Mouse (Mus musculus) right cerebral cortex, postnatal 36 days (tissue): ENCODE results near the gene Tagln.

ENCODE experiments used
- DNase-seq, 2 experiments: peaks; one replicate each; pipeline ENCODE4 v3.0.0; 2022; ENCODE audit warnings: low spot score in 2 of 2, mixed read lengths in 1 of 2

Tagln gene

GRCm38 (mm10) chr9:45935628-45936210 lies at the start of gene Tagln:
TSS of gene Tagln (minus strand) at chr9:45936058.
- no peak for DNase-seq

GRCm38 (mm10) chr9:45985229-45985567 lies 49.3 kb upstream of the Tagln start:
- peak in 1 of 2 experiments; percentile 18 for DNase-seq

- DNase-seq: peak; percentile 82 to 86
Measured at GRCm38 (mm10) chr9:45984409-45985228, 48.8 kb upstream of the Tagln start.

DNA sequence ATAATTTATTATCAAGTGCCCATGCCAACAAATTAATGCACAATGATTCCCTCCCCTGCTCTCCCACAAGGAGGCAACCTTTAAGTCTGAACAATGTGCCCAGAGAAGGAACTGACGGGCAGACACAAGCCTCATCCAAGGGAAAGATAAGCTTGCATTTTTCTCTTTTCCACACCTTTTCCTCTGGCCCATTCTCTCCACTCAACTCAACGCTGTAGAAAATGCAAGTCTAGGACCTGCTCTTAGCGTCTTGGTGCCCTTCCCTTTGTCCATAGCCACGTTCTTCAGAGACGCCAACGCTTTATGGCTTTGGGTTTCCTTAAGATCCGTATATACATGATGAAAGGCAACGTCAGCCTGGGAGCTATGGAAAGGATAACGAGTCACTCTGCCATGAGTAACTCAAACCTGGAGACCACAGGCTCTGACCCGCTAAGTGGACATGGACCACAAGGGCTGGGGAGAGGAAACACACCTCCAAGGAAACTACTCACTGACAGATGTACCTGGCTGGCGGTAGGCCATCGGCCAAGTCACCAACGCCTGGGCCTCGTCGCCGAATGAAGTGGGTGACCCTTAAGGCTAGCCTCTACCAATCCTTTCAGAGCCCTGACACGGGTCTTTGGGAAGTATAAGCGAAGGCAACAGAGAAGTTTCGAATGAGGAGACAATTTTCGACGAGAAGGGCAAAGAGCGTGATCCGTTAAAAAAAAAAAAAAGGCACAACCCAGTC lies 48.0 kb upstream of the Tagln start:
- no peak for DNase-seq

GRCm38 (mm10) chr9:45981331-45981730 lies 45.5 kb upstream of the Tagln start:
- DNase-seq: no peak

DNA sequence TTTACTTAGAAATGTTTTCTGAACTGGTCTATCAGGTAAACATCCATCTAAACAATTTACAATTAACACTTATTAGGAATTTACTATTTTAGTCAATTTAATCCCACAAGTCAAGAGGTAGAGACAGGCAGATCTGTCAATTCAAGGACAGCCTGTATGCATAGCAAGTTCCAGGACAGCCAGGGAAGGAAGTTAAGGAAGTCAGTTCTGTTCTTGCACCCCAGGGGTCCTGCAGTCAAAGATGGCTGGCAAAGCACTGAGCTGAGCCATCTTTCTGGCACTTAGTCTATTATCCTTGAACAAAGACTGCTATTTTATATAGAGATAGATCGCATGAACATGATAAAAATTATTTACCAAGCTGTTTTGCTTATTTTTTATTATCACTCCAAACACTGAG lies 44.8 kb upstream of the Tagln start:
- DNase-seq: no peak

DNA sequence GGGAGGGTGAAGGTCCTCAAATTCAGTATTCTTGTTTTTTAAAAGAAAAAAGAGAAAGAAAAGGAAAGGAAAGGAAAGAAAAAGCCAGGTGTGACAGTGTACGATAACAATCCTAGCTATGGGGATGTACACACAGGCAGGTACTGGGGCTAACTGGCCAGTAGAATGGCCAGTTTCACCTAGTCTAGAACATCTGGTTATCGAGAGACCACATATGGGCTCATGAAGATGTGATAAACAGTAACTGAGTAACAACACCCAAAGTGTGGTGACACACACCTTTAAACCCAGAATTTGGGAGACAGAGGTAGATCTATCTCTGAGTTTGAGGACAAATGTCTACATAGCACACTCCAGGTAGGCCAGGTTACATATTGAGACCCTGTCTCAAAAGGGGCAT lies 43.9 kb upstream of the Tagln start:
- DNase-seq: no peak

GRCm38 (mm10) chr9:45976884-45977283 lies 41.0 kb upstream of the Tagln start:
- no peak for DNase-seq

DNA sequence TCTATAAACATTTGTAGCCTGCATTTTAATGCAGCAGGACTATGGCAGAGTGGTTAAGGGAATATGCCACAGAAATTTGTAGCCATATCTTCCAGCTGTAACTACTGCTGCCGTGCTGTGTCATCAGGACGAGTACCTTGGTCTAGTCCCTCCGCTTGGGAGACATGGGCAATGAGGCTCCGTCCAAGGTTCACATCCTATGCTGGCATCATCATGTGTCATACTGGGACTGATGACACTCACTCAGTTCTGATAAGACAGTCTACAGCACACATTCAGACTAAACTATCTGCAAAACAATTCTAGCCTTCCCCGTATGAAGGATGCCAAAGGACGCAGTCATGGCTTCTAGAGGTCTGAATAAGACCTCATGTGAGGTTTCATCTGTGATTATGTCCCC lies 27.7 kb upstream of the Tagln start:
- DNase-seq: no peak

- DNase-seq: no peak
Measured at GRCm38 (mm10) chr9:45961855-45962254, 26.0 kb upstream of the Tagln start.

DNA sequence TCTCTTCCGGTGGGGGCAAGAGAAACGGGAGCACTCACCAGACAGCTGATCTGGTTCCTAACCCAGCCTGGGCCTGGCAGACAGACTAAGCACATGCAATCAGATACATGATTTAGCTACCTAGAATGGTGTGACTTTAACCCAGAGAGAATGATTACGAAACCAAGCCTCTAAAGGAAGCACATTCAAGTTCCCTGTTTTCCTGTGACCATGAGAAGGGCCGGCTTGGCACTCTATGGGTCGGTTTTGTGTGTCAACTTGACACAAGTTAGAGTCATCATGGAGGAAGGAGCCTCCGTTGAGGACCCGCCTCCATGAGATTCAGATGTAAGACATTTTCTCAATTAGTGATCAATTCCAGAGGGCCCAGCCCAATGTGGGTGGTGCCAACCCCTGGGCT lies 23.8 kb upstream of the Tagln start:
- DNase-seq: no peak

DNA sequence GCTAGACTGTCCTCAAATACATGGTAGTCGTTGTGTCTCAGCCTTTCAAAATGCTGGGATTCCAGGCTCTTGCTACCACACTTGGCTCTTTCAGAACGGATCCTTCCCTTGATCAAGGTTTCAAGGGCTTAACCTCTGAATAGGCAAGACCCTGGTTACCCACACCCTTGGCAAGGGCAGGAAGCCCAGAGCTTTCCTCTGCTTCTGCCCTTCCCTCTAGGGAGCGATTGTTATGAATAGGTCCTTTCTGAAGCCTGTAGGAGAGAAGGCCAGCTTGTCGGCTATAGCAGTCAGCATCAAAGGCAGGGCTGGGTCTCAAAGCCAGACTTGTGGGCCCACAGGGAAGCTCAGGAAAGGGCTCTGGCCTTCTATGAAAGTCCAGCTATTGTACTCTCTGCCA lies 23.0 kb upstream of the Tagln start:
- DNase-seq: no peak

DNA sequence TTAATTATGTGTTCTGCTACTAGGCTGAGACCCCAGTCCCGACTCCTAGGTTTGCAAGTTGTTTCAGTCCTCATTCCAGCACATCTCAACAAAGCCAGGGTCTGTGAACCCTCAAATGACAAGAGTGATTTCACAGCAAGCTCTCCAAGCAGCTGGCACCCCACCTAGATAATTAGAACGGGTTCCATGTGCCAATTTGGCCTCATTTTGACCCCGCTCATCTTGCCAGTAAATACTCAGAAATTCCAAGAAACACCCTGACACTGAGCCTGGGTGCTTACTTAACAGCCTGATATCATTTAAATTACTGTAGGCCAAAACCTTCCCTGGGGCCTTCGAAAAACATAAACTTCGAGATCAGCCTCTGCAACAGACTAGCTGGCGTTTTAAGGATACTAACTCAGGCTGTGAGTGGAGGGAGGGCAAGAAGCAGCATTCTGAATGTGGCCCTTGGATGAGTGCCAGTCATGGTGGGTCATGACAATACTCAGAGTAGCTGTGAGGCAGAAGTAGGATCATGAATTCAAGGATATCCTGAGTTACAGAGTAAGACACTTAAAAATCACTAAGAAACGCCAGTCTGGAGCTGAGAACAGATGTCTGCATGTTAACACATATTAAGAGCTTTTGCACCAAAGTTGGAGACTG lies 22.3 kb upstream of the Tagln start:
- no peak for DNase-seq

DNA sequence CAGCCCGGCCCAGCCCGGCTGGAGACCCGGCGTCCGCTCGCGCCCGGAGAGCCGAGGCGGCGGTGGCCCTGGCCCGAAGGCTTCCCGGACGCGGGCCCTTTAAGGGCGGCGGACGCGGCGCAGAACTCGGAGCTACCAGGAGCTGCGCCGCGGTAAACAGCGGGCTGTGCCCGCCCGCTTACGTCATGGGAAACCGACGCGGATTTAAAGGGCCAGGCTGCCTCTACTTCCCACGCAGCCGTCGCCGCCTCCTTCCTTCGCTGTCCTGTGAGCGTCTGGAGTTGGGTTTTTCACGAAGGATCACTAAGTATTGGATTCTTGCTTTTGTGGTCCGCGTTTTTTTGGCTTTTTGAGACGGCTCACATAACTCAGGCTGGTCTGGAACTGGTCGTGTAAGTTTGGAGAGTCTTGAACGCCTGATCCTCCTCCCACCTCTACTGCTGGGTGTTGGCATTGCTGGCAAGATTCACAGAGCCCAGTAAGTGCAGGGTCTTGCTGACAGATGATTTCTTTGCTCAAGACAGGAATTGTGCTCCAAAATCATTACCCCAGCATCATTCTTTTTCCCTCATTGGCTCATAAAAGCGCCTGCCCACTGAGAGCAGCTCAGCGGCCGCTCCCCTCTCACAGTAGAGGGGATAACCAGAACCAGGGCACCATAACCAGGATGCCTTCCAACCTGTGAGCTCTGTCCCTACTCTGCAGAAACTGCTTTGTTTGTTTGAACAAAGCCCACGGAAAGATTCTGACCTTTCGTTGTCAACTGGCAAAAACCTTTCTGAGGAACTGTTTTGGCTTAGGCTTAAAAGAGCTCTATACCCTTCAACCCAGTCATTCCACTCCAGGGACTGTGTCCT lies 19.5 kb upstream of the Tagln start, which contains the start of gene Sidt2:
Sidt2 (minus strand) TSS at position 152 of the 857 bp plus-strand sequence.
- peak; percentile 86 to 91 for DNase-seq

GRCm38 (mm10) chr9:45954294-45955106 lies 18.6 kb upstream of the Tagln start:
- DNase-seq: peak; percentile 33 to 42

DNA sequence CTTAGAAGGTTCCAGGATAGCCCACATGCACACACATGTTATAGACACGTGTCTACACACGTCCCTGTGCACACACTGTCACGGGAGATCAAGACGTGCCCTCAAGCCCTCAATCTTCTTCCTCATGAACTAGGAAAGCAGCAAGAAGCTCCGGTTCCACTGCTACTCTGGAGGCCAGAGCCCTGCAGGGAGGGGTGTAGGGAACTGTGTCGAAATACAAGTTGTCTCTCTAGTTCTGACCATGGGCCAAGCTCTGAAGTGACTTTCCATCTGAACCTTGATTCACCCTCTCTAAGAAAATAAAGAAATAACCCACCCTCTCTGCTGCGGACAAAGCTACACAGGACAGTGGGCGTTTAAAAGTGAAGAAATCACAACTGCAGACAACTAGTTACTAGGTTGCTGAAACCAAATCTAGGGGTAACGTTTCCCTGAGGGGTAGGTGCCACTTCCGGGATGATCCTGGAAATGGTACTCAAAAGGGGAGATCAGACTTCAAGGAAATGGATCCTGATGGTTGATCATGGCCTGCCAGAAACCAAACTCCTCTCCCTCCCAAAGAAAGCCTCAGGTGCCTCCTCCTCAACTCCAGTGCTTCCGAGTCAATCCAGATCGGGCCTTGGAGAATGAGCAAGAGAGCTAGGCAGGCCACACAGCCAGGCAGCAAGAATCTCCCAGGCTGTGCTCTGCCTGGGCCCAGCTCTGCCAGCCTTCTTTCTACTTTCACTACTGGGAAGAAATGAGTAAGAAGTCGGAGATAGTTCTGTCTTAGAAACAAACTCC lies 17.8 kb upstream of the Tagln start:
- DNase-seq: no peak

DNA sequence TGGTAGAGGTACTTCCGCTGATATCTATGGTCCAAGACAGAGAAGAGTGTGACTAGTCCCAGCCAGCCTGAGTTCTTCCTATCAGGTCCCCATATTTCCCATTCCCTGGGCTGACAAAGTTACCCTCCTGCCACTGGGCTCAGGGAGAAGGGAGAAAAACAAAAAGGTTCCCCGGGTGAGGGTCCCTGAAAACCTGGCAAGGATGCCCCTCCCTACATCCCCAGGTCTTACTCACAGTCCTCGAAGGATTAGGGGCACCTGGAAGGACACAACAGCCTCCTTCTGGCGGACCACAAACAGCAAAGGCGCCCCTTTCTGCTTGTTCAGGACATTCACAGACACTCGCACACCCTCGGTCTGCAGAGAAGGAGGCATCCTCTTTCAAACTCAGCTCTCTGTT lies 17.0 kb upstream of the Tagln start:
- DNase-seq: no peak

DNA sequence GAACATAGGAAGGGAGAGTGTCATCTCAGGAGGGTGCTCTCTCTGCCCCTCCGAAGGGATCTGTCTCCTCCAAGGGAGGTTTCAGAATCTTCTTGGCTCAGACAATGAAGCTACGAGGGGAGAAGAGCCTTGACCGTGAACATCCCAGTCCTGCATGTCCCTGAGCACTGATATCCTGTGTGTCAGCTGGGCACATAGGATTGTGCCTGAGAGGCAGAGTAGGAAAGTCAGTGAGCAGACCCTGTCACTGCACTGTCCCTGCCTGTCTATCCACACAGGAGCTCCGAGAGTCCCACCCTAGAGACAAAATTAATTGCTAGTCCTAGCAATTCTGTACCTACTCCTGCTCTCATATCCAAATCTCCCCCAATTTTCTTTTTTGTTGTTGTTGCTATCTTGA lies 16.2 kb upstream of the Tagln start:
- no peak for DNase-seq

DNA sequence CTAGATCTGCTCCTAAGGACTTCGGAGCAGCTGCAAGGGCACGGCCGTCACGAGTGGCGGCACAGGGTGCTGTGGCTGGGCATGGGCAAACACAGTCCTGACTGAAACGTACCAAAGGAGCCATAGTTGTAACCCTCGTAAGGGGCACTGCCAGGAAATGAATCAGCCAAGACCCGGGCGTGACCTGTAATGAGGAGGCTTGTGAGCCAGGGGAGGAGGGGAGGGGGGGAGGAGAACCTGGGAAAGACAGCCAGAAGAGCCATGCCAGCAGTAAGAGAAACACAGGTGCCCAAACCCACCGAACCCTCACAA lies 11.0 kb upstream of the Tagln start:
- no peak for DNase-seq
